Mouse (Mus musculus): ENCODE results near the gene Adprm. TPM values are rescaled to one million over a fixed set of nuclear protein-coding genes. Genes with fewer than 3 reads are reported as not detected.
A peak's percentile ranks its signal among the peaks of the same experiment; 100 is the strongest.
"Not testable (repeated sequence)": the region's sequence is repeated elsewhere in the genome, so short reads cannot be mapped to it uniquely, and the experiment has no call there.

Adprm gene
- total RNA-seq, 2 experiments from 2014 or later, result 24.3 to 27.5 TPM

GRCm38 (mm10) chr11:67024867-67025477 lies 27.4 kb downstream of the Adprm start, which contains the start of gene Tmem220:
TSS of gene Tmem220 (plus strand) at chr11:67025154.
- peak; percentile 78 to 85 for DNase-seq (ENCODE audit: low spot score in 2 of 2)

- no peak for DNase-seq (ENCODE audit: low spot score in 2 of 2)
Measured at GRCm38 (mm10) chr11:67023802-67024340, 28.5 kb downstream of the Adprm start.

GRCm38 (mm10) chr11:67023191-67023590 lies 29.2 kb downstream of the Adprm start:
- DNase-seq (ENCODE audit: low spot score in 2 of 2), result not testable (repeated sequence)

- no peak for DNase-seq (ENCODE audit: low spot score in 2 of 2)
Measured at GRCm38 (mm10) chr11:67022354-67023115, 29.9 kb downstream of the Adprm start.

- peak; percentile 66 to 70 for DNase-seq (ENCODE audit: low spot score in 2 of 2)
Measured at GRCm38 (mm10) chr11:67020948-67021347, 31.4 kb downstream of the Adprm start.

GRCm38 (mm10) chr11:67019711-67020475 lies 32.5 kb downstream of the Adprm start:
- DNase-seq (ENCODE audit: low spot score in 2 of 2), result no peak

- DNase-seq (ENCODE audit: low spot score in 2 of 2), result no peak
Measured at GRCm38 (mm10) chr11:67017801-67018591, 34.4 kb downstream of the Adprm start.

GRCm38 (mm10) chr11:67011635-67012034 lies 40.8 kb downstream of the Adprm start:
- no peak for DNase-seq (ENCODE audit: low spot score in 2 of 2)

GRCm38 (mm10) chr11:67010430-67010829 lies 42.0 kb downstream of the Adprm start:
- peak; percentile 13 to 24 for DNase-seq (ENCODE audit: low spot score in 2 of 2)

- DNase-seq (ENCODE audit: low spot score in 2 of 2), result no peak
Measured at GRCm38 (mm10) chr11:67008528-67008927, 43.9 kb downstream of the Adprm start.

GRCm38 (mm10) chr11:67007961-67008360 lies 44.4 kb downstream of the Adprm start:
- DNase-seq (ENCODE audit: low spot score in 2 of 2), result no peak

- DNase-seq (ENCODE audit: low spot score in 2 of 2), result no peak
Measured at GRCm38 (mm10) chr11:67002911-67003310, 49.5 kb downstream of the Adprm start.

- DNase-seq (ENCODE audit: low spot score in 2 of 2), result no peak
Measured at GRCm38 (mm10) chr11:67001717-67002116, 50.7 kb downstream of the Adprm start.

- no peak for DNase-seq (ENCODE audit: low spot score in 2 of 2)
Measured at GRCm38 (mm10) chr11:67000671-67001070, 51.7 kb downstream of the Adprm start.

- peak; percentile 31 to 66 for DNase-seq (ENCODE audit: low spot score in 2 of 2)
Measured at GRCm38 (mm10) chr11:66998467-66999403, 53.7 kb downstream of the Adprm start.

- no peak for DNase-seq (ENCODE audit: low spot score in 2 of 2)
Measured at GRCm38 (mm10) chr11:66996446-66996845, 55.9 kb downstream of the Adprm start.

- no peak for DNase-seq (ENCODE audit: low spot score in 2 of 2)
Measured at GRCm38 (mm10) chr11:66993674-66994073, 58.7 kb downstream of the Adprm start.

GRCm38 (mm10) chr11:66992150-66992549 lies 60.2 kb downstream of the Adprm start:
- no peak for DNase-seq (ENCODE audit: low spot score in 2 of 2)

Data from left cerebral cortex, adult 18-20 months (tissue).